In the genomic region with DNA sequence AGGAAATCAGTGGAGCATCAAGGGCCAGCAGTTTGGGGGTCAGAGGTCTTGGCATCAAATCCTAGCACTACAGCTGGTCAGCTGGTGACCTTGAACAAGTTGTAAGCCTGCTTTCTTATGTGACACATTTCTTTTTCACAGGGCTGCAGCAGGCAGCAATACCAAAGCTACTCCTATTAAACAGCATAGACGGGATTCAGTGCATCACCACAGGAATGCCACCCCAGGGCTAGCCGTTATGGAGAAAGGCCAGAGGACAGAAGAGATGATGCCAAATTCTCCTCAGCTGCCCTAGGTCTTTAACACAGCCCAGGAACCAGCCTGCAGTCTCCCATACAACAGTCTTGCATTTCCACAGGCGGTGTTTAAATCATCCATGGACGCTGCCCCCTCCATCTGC, we compare ENCODE assay signal across 21 mouse cellular contexts. TPM values are rescaled to one million over a fixed set of nuclear protein-coding genes. Genes with fewer than 3 reads are reported as not detected.
DNase-seq lines count a peak whose midpoint lies in the region; TF ChIP-seq lines count a peak whose summit lies in the region.
"Had no signal": no experiment of that assay in that cellular context is flagged by ENCODE, and none has a peak within 500 bp of the region (broad histone marks: within the 10 kb centered on the region; RNA-seq: fewer than 3 reads in every experiment).

No protein-coding gene starts in this region.

- no peak overlapping the region for H3K9ac ChIP-seq in heart, adult 2 months (ENCODE audit: low read depth, low read length)
- H3K9ac ChIP-seq: embryonic facial prominence, embryonic 12.5 days; forebrain, embryonic 13.5 days; forebrain, embryonic 15.5 days; forebrain, postnatal 0 days had no signal

- H3K27me3 ChIP-seq in heart, adult 2 months (ENCODE audit: control insufficient read depth, insufficient read depth, low read length) = no peaks in the 10 kb centered on the region
- H3K27me3 ChIP-seq: embryonic facial prominence, embryonic 12.5 days; forebrain, embryonic 13.5 days; forebrain, embryonic 15.5 days had no signal

- H3K36me3 ChIP-seq in heart, adult 2 months (ENCODE audit: control insufficient read depth, insufficient read depth, low read length) = no peaks in the 10 kb centered on the region

- no peak for TF ChIP-seq POLR2A in heart, adult 2 months (IDR thresholded peaks at IDR 0.05; ENCODE audit: insufficient read depth, low read depth, low read length)

- no peak for TF ChIP-seq CTCF in heart, adult 2 months (IDR thresholded peaks at IDR 0.05)

- H3K4me3 ChIP-seq in heart, adult 2 months = no peak overlapping the region
- H3K4me3 ChIP-seq in brown adipose tissue, adult 24 weeks (ENCODE audit: insufficient read depth, low read depth, low read length) = no peak overlapping the region
- H3K4me3 ChIP-seq: embryonic facial prominence, embryonic 10.5 days; embryonic facial prominence, embryonic 12.5 days; forebrain, embryonic 13.5 days; forebrain, embryonic 15.5 days had no signal

- H3K4me1 ChIP-seq in heart, adult 2 months (ENCODE audit: control insufficient read depth, insufficient read depth, low read length) = no peaks in the 10 kb centered on the region; the same call in 1 of the 2 replicates
- H3K4me1 ChIP-seq in brown adipose tissue, adult 24 weeks (ENCODE audit: control insufficient read depth, insufficient read depth, insufficient read length, low read length) = peaks cover 10% of the 10 kb centered on the region; the same call in 1 of the 2 replicates

- peak; percentile 81 for DNase-seq in heart, adult 11 months
- DNase-seq in heart, adult 2 months = no peak
- DNase-seq in 3T3-L1 (ENCODE audit: low read depth, low spot score) = peak; percentile 11
- DNase-seq in Muller cell, postnatal 12 days (ENCODE audit: inconsistent ontology term) = peak; percentile 61
- no peak for DNase-seq in cerebellum, postnatal 4 days (ENCODE audit: low spot score in 2 of 2)
- DNase-seq in cerebellum, postnatal 36 days = no peak
- DNase-seq: adrenal gland, adult 2 months; adrenal gland, postnatal 25 days; cerebellum, adult 11-12 months; cerebellum, adult 2 months; cerebellum, adult 9-10 months; cerebellum, postnatal 10 days; cerebellum, postnatal 25 days; forebrain, postnatal 0 days had no signal

- H3K79me2 ChIP-seq in heart, adult 2 months (replicated peaks; ENCODE audit: control insufficient read depth, insufficient read depth, low read length) = no peaks in the 10 kb centered on the region

- intact Hi-C loops in heart, adult 2 months (cut with DNase I) = loop anchor here (1.0 kb wide), 1 partner anchor 28 kb away; no protein-coding TSS in a partner anchor

- 75% methylated on average over 4 of the region's 4 CpGs for WGBS in heart, adult 2 months

- no peak overlapping the region for H3K27ac ChIP-seq in heart, adult 2 months
- peak overlapping the region; percentile 29; the same call in 1 of the 2 replicates for H3K27ac ChIP-seq in brown adipose tissue, adult 24 weeks (replicated peaks; ENCODE audit: low read depth, low read length)
- H3K27ac ChIP-seq: embryonic facial prominence, embryonic 10.5 days; embryonic facial prominence, embryonic 12.5 days; forebrain, embryonic 13.5 days; forebrain, embryonic 15.5 days had no signal

- no peak for TF ChIP-seq EP300 in heart, adult 2 months (IDR thresholded peaks at IDR 0.05; ENCODE audit: insufficient read depth, low read depth, low read length)

RNA-seq across cellular contexts. Expression of gene Psmc4, which starts 5.4 kb away (rescaled TPM):
- 10 to 100 TPM; 81.9 TPM for total RNA-seq in heart, adult 2 months (2021)
- 75.2 and 106 TPM in 2 replicates for polyA plus RNA-seq in heart, adult 2 months (2012; rRNA removed)
- polyA plus RNA-seq in brown adipose tissue, adult 24 weeks (2012; ENCODE audit: insufficient read depth, insufficient read length, missing spikeins) = 114 and 122 TPM in 2 replicates

RNA-seq across cellular contexts. Expression of gene Fcgbp, which starts 26.5 kb away (rescaled TPM):
- under 1 TPM in 1 of 2 experiments, not detected in 1; 0.26 TPM for total RNA-seq in heart, adult 2 months (2021)
- 0.12 and 1.0 TPM in 2 replicates for polyA plus RNA-seq in heart, adult 2 months (2012; rRNA removed)
- not detected in 2 replicates for polyA plus RNA-seq in brown adipose tissue, adult 24 weeks (2012; ENCODE audit: insufficient read depth, insufficient read length, missing spikeins)
- total RNA-seq: adrenal gland, adult 2 months; adrenal gland, postnatal 25 days; MEL had no signal
- polyA plus RNA-seq: C2C12 had no signal

RNA-seq across cellular contexts. Expression of gene Zfp850, which starts 30.6 kb away (rescaled TPM):
- 1 to 10 TPM in 1 of 2 experiments, under 1 TPM in 1; 0.68 to 1.3 TPM for total RNA-seq in heart, adult 2 months (2021)
- polyA plus RNA-seq in heart, adult 2 months (2012; rRNA removed) = 0.23 TPM in 2 replicates
- 0.21 TPM in 1 of 2 replicates, not detected in the other for polyA plus RNA-seq in brown adipose tissue, adult 24 weeks (2012; ENCODE audit: insufficient read depth, insufficient read length, missing spikeins)

Comparison
In these comparisons a context has a peak if more than half of its experiments do, and no peak if none do; other contexts are left out.
1. DNase-seq: peak in heart, adult 11 months (single experiment), 3T3-L1 (single experiment) and Muller cell, postnatal 12 days (single experiment); none in heart, adult 2 months (0 of 2), cerebellum, postnatal 4 days (0 of 2) and cerebellum, postnatal 36 days (0 of 2).